Mouse (Mus musculus) brain, adult 2 months (tissue): ENCODE results near the gene Anxa11.
"Not testable (repeated sequence)": the region's sequence is repeated elsewhere in the genome, so short reads cannot be mapped to it uniquely, and the experiment has no call there.

Experiments used
- DNase-seq: peaks from one replicate; pipeline ENCODE4 v3.0.0; 2011; ENCODE audit warnings: low read depth, low spot score

Gene Anxa11

GRCm38 (mm10) chr14:25869135-25869878 is 27.4 kb downstream of the Anxa11 start:
- no peak for DNase-seq

- DNase-seq = peak; percentile 81
These were observed 30.8 kb downstream of the Anxa11 start for GRCm38 (mm10) chr14:25872461-25873415.

- not testable (repeated sequence) for DNase-seq
These were observed 34.7 kb downstream of the Anxa11 start for GRCm38 (mm10) chr14:25876640-25877039.

- not testable (repeated sequence) for DNase-seq
These were observed 39.8 kb downstream of the Anxa11 start for GRCm38 (mm10) chr14:25881769-25882168.

- DNase-seq = not testable (repeated sequence)
These were observed 43.9 kb downstream of the Anxa11 start for GRCm38 (mm10) chr14:25885886-25886285.

GRCm38 (mm10) chr14:25894566-25894965 is 52.6 kb downstream of the Anxa11 start:
- not testable (repeated sequence) for DNase-seq

GRCm38 (mm10) chr14:25895686-25896085 is 53.7 kb downstream of the Anxa11 start:
- not testable (repeated sequence) for DNase-seq

GRCm38 (mm10) chr14:25903000-25903399 is 61.0 kb downstream of the Anxa11 start, which contains the start of gene Plac9a:
Gene Plac9a, minus strand, starts transcription at chr14:25903100.
- not testable (repeated sequence) for DNase-seq

GRCm38 (mm10) chr14:25905243-25905642 is 63.3 kb downstream of the Anxa11 start:
- DNase-seq = not testable (repeated sequence)

- not testable (repeated sequence) for DNase-seq
These were observed 65.3 kb downstream of the Anxa11 start for GRCm38 (mm10) chr14:25907272-25907671.

GRCm38 (mm10) chr14:25908976-25909375 is 67.0 kb downstream of the Anxa11 start:
- DNase-seq = not testable (repeated sequence)

- not testable (repeated sequence) for DNase-seq
These were observed 76.6 kb downstream of the Anxa11 start for GRCm38 (mm10) chr14:25918427-25919170.

GRCm38 (mm10) chr14:25926814-25927561 is 85.0 kb downstream of the Anxa11 start:
- DNase-seq = not testable (repeated sequence)

- DNase-seq = not testable (repeated sequence)
These were observed 85.6 kb downstream of the Anxa11 start, which contains the start of gene Tmem254a for GRCm38 (mm10) chr14:25927562-25927881. Gene Tmem254a, minus strand, starts transcription at chr14:25927672.
